Mouse (Mus musculus) CH12.LX (cell line): ENCODE measurements around the gene Xpnpep3. TPM values are rescaled to one million over a fixed set of nuclear protein-coding genes. Genes with fewer than 3 reads are reported as not detected.

Experiments
- DNase-seq: peaks from one replicate; pipeline ENCODE4 v3.0.0-alpha.2; 2013; ENCODE audit errors: extremely low read depth
- H3K27ac ChIP-seq: 2 replicates; pipeline ENCODE4 v1.5.1; 2012; ENCODE audit warnings: low read depth, mild to moderate bottlenecking, control low read depth, moderate library complexity; ENCODE audit not compliant: insufficient read depth
- H3K27me3 ChIP-seq: replicated peaks from 2 replicates; pipeline ENCODE3; 2012; ENCODE audit warnings: inconsistent platforms
- H3K36me3 ChIP-seq, 2 experiments: replicated peaks in 1 of 2; 2 replicates each; pipeline versions ENCODE3 to v1.6.1; 2012; ENCODE audit warnings: inconsistent platforms in 1 of 2, low read length in 1 of 2, mild to moderate bottlenecking in 1 of 2, mixed read lengths in 1 of 2, moderate library complexity in 1 of 2; ENCODE audit not compliant: control insufficient read depth in 1 of 2, insufficient read depth in 1 of 2
- H3K4me1 ChIP-seq, 2 experiments: 2 replicates each; pipeline ENCODE4 v1.6.1; 2012; ENCODE audit warnings: inconsistent platforms in 1 of 2, moderate library complexity in 1 of 2; ENCODE audit not compliant: insufficient read depth in 2 of 2, control insufficient read depth in 1 of 2
- H3K4me2 ChIP-seq: 2 replicates; pipeline ENCODE4 v1.6.1; 2012; ENCODE audit warnings: low read depth, mild to moderate bottlenecking, control low read depth; ENCODE audit not compliant: poor library complexity, insufficient read depth, severe bottlenecking
- H3K4me3 ChIP-seq, 3 experiments: fragments of 150-350 bp in 1 of 3; sonication (generic) in 1 of 3; replicated peaks in 1 of 3; 2 replicates each; pipeline versions ENCODE3 to v1.5.1; 2011 to 2012; ENCODE audit warnings: low read depth in 2 of 3, low read length in 2 of 3, mild to moderate bottlenecking in 2 of 3, moderate library complexity in 2 of 3, control low read depth in 1 of 3, improper control_type of control experiment in 1 of 3, inconsistent platforms in 1 of 3, mixed read lengths in 1 of 3; ENCODE audit not compliant: poor library complexity in 1 of 3
- H3K79me2 ChIP-seq: replicated peaks from 2 replicates; pipeline ENCODE4 v1.6.1; 2012; ENCODE audit warnings: mild to moderate bottlenecking, moderate library complexity; ENCODE audit not compliant: control insufficient read depth, poor library complexity, insufficient read depth, severe bottlenecking; ENCODE audit errors: extremely low read depth
- H3K9ac ChIP-seq: 2 replicates; pipeline ENCODE4 v1.6.1; 2012; ENCODE audit warnings: low read depth, mild to moderate bottlenecking, control low read depth, moderate library complexity; ENCODE audit not compliant: insufficient read depth
- H3K9me3 ChIP-seq: replicated peaks from 2 replicates; pipeline ENCODE3; 2012; ENCODE audit warnings: low read length, inconsistent platforms, mixed read lengths
- CHD1 ChIP-seq: IDR thresholded peaks from 2 replicates; pipeline ENCODE4 v1.6.1; 2012; ENCODE audit warnings: low read depth, low read length, improper control_type of control experiment, inconsistent platforms
- CTCF ChIP-seq, 2 experiments: IDR thresholded peaks in 1 of 2; conservative IDR thresholded peaks in 1 of 2; 2 replicates each; pipeline ENCODE4 v1.5.1; 2011 to 2012; ENCODE audit warnings: low read depth in 2 of 2, low read length in 2 of 2, improper control_type of control experiment in 1 of 2, inconsistent platforms in 1 of 2, mild to moderate bottlenecking in 1 of 2, moderate library complexity in 1 of 2
- GABPA ChIP-seq: IDR thresholded peaks from 2 replicates; pipeline ENCODE4 v1.6.1; 2012; ENCODE audit warnings: low read depth, low read length, improper control_type of control experiment, inconsistent platforms; ENCODE audit not compliant: insufficient replicate concordance
- HCFC1 ChIP-seq: IDR thresholded peaks from 2 replicates; pipeline ENCODE4 v1.6.1; 2012; ENCODE audit warnings: low read depth, mild to moderate bottlenecking, inconsistent platforms, low read length, improper control_type of control experiment
- POLR2AphosphoS2 ChIP-seq: IDR thresholded peaks from 2 replicates; pipeline ENCODE4 v1.6.1; 2011; ENCODE audit warnings: low read depth, low read length, improper control_type of control experiment
- RAD21 ChIP-seq: IDR thresholded peaks from 2 replicates; pipeline ENCODE4 v1.6.1; 2011; ENCODE audit warnings: low read depth, mild to moderate bottlenecking, low read length, improper control_type of control experiment, moderate library complexity
- SMC3 ChIP-seq: IDR thresholded peaks from 2 replicates; pipeline ENCODE4 v1.6.1; 2011; ENCODE audit warnings: low read depth, low read length, improper control_type of control experiment
- USF1 ChIP-seq: IDR thresholded peaks from 2 replicates; pipeline ENCODE4 v1.6.1; 2014; ENCODE audit warnings: low read depth, mild to moderate bottlenecking, inconsistent platforms, low read length, improper control_type of control experiment
- ZKSCAN1 ChIP-seq: IDR thresholded peaks from 2 replicates; pipeline ENCODE4 v1.6.1; 2012; ENCODE audit warnings: low read depth, inconsistent platforms, low read length, improper control_type of control experiment, borderline replicate concordance
- ZMIZ1 ChIP-seq: IDR thresholded peaks from 2 replicates; pipeline ENCODE4 v1.6.1; 2012; ENCODE audit warnings: low read depth, mild to moderate bottlenecking, inconsistent platforms, low read length, improper control_type of control experiment
- dilution Hi-C: fragments of 300-500 bp; cut with MboI; formaldehyde crosslinking; loops from 2 replicates; pipeline ENCODE4 v1.14.3; 2020; ENCODE audit warnings: low sequenced_read_pairs; ENCODE audit not compliant: extremely low pct_unique_long_range_greater_than_20kb, extremely low pct_ligation_motif_present
- in situ Hi-C: fragments of 300-500 bp; cut with MboI; formaldehyde crosslinking; loops from 3 replicates; pipeline ENCODE4 v1.14.3; 2019; ENCODE audit warnings: low sequenced_read_pairs, low pct_ligation_motif_present, low pct_unique_long_range_greater_than_20kb, mixed read lengths
- polyA plus RNA-seq: library from polyadenylated mRNA; unstranded; fragments of >175 nt; gene quantifications from 2 replicates; pipeline ENCODE4 v1.2.1, GENCODE M21; 2012; ENCODE audit warnings: low read depth; ENCODE audit not compliant: insufficient read length
- total RNA-seq, 2 experiments: library from RNA; depleted of rRNA; stranded (reverse); fragments of 300-350 nt in 1 of 2; fragments of >200 nt in 1 of 2; gene quantifications; 2 replicates each; pipeline ENCODE4 v1.2.3; 2012 to 2014

Gene Xpnpep3
- total and polyA plus RNA-seq, 3 experiments, result 4.3 to 6.0 (median 5.2) TPM

GRCm38 (mm10) chr15:81475654-81476053 lies 75.7 kb downstream of the Xpnpep3 start:
- Histone ChIP-seq H3K4me3 (no peak overlapping the region), H3K79me2 (no peaks in the 10 kb centered on the region), H3K9me3 (no peaks in the 10 kb centered on the region), H3K4me2 (no peak overlapping the region), H3K4me1 (peaks cover 0 to 3% of the 10 kb centered on the region in 2 experiments; a peak in 1 of 4 replicates), H3K9ac (no peak overlapping the region), H3K27ac (no peak overlapping the region), H3K36me3 (peaks cover 34 to 56% of the 10 kb centered on the region in 2 experiments), H3K27me3 (no peaks in the 10 kb centered on the region)
- TF ChIP-seq CTCF (conservative IDR thresholded peaks at IDR 0.05 in 1 of 2, IDR thresholded peaks at IDR 0.05 in 1 of 2; ENCODE audit: low read depth in 2 of 2, low read length in 2 of 2) (peak; percentile 21 to 62; a peak in 3 of 4 replicates), RAD21 (peak; percentile 49), CHD1 (no peak), SMC3 (peak; percentile 28; the same call in 1 of the 2 replicates), ZKSCAN1 (no peak)
- in situ Hi-C loops, result no loop called here
- no peak for DNase-seq
- dilution Hi-C loops, result no loop called here

GRCm38 (mm10) chr15:81476597-81476996 lies 76.7 kb downstream of the Xpnpep3 start:
- H3K4me3 ChIP-seq, result no peak overlapping the region
- no peak for DNase-seq
- in situ Hi-C loops, result no loop called here
- no peaks in the 10 kb centered on the region for H3K9me3 ChIP-seq
- TF ChIP-seq USF1 (peak; percentile 61), ZMIZ1 (no peak), HCFC1 (no peak)
- no peaks in the 10 kb centered on the region for H3K79me2 ChIP-seq
- no peak overlapping the region for H3K27ac ChIP-seq
- H3K27me3 ChIP-seq, result no peaks in the 10 kb centered on the region
- dilution Hi-C loops, result no loop called here
- peaks cover 26 to 46% of the 10 kb centered on the region in 2 experiments for H3K36me3 ChIP-seq
- H3K4me1 ChIP-seq, result peaks cover 0 to 3% of the 10 kb centered on the region in 2 experiments; a peak in 1 of 4 replicates
- no peak overlapping the region for H3K9ac ChIP-seq
- no peak overlapping the region for H3K4me2 ChIP-seq

GRCm38 (mm10) chr15:81479446-81480213 lies 79.7 kb downstream of the Xpnpep3 start:
- TF ChIP-seq POLR2AphosphoS2 (no peak), GABPA (no peak)
- dilution Hi-C loops, result no loop called here

More at GRCm38 (mm10) chr15:81479446-81480213, 79.7 kb downstream of the Xpnpep3 start:
- Histone ChIP-seq H3K4me3 (no peak overlapping the region), H3K9ac (no peak overlapping the region), H3K36me3 (peaks cover 7 to 19% of the 10 kb centered on the region in 2 experiments), H3K27me3 (no peaks in the 10 kb centered on the region), H3K27ac (no peak overlapping the region), H3K9me3 (no peaks in the 10 kb centered on the region), H3K4me1 (peaks cover 0 to 3% of the 10 kb centered on the region in 2 experiments; a peak in 1 of 4 replicates), H3K79me2 (no peaks in the 10 kb centered on the region), H3K4me2 (no peak overlapping the region)
- DNase-seq, result no peak
- in situ Hi-C loops, result loop anchor here (10.0 kb wide), 1 partner anchor 105 kb away; the partner anchor contains the start of gene Ep300
